Mouse (Mus musculus): ENCODE results near the gene Cxcl17. TPM values are rescaled to one million over a fixed set of nuclear protein-coding genes. Genes with fewer than 3 reads are reported as not detected.
A peak's percentile ranks its signal among the peaks of the same experiment; 100 is the strongest.

Gene Cxcl17
- total RNA-seq, 2 experiments from 2014 or later, result not detected

- no peak for DNase-seq (ENCODE audit: low spot score)
- intact Hi-C loops (cut with DNase I), result loop anchor here (2.0 to 5.0 kb wide), 3 partner anchors 19 to 137 kb away; partner anchors contain the start of genes Lipe and Megf8
Measured at GRCm38 (mm10) chr7:25379551-25380351, 32.9 kb downstream of the Cxcl17 start.

GRCm38 (mm10) chr7:25378181-25379100, 34.2 kb downstream of the Cxcl17 start:
- DNase-seq (ENCODE audit: low spot score), result no peak
- intact Hi-C loops (cut with DNase I), result loop anchor here (2.0 to 5.0 kb wide), 2 partner anchors 20 to 61 kb away; partner anchors contain the start of genes Lipe and Megf8

GRCm38 (mm10) chr7:25377100-25377700, 35.5 kb downstream of the Cxcl17 start:
- intact Hi-C loops (cut with DNase I), result loop anchor here (5.0 kb wide), 1 partner anchor 60 kb away; the partner anchor contains the start of gene Megf8
- DNase-seq (ENCODE audit: low spot score), result no peak

- intact Hi-C loops (cut with DNase I), result loop anchor here (5.0 kb wide), 1 partner anchor 59 kb away; the partner anchor contains the start of gene Megf8
- peak; percentile 80 for DNase-seq (ENCODE audit: low spot score)
Measured at GRCm38 (mm10) chr7:25376556-25376955, 36.1 kb downstream of the Cxcl17 start.

- intact Hi-C loops (cut with DNase I), result no loop called here
- DNase-seq (ENCODE audit: low spot score), result no peak
Measured at GRCm38 (mm10) chr7:25372441-25372840, 40.2 kb downstream of the Cxcl17 start.

- intact Hi-C loops (cut with DNase I), result no loop called here
- no peak for DNase-seq (ENCODE audit: low spot score)
Measured at GRCm38 (mm10) chr7:25369058-25369749, 43.5 kb downstream of the Cxcl17 start, which contains the start of gene Cnfn. Cnfn (minus strand) TSS chr7:25369724.

GRCm38 (mm10) chr7:25368333-25368732, 44.4 kb downstream of the Cxcl17 start:
- intact Hi-C loops (cut with DNase I), result no loop called here
- no peak for DNase-seq (ENCODE audit: low spot score)

GRCm38 (mm10) chr7:25367632-25368293, 44.9 kb downstream of the Cxcl17 start:
- intact Hi-C loops (cut with DNase I), result loop anchor here (2.0 kb wide), 1 partner anchor 41 kb away; no protein-coding TSS in a partner anchor
- DNase-seq (ENCODE audit: low spot score), result no peak

- intact Hi-C loops (cut with DNase I), result loop anchor here (2.0 kb wide), 1 partner anchor 43 kb away; no protein-coding TSS in a partner anchor
- no peak for DNase-seq (ENCODE audit: low spot score)
Measured at GRCm38 (mm10) chr7:25365937-25366625, 46.6 kb downstream of the Cxcl17 start.

GRCm38 (mm10) chr7:25363632-25364031, 49.1 kb downstream of the Cxcl17 start:
- DNase-seq (ENCODE audit: low spot score), result no peak
- intact Hi-C loops (cut with DNase I), result no loop called here

- intact Hi-C loops (cut with DNase I), result no loop called here
- no peak for DNase-seq (ENCODE audit: low spot score)
Measured at GRCm38 (mm10) chr7:25363151-25363550, 49.5 kb downstream of the Cxcl17 start.

GRCm38 (mm10) chr7:25358721-25359206, 53.9 kb downstream of the Cxcl17 start:
- intact Hi-C loops (cut with DNase I), result no loop called here
- DNase-seq (ENCODE audit: low spot score), result no peak

Other genes with a start within 250 kb of the Cxcl17 start
- gene Pou2f2, start 233.2 kb downstream of the Cxcl17 start, total RNA-seq (2021), result under 1 TPM; 0.60 to 0.61 TPM
- 10 to 100 TPM; 13.6 to 20.2 TPM for gene Dedd2, start 192.3 kb downstream of the Cxcl17 start, total RNA-seq (2021)
- 1 to 10 TPM; 8.0 to 9.1 TPM for gene Zfp526, start 191.5 kb downstream of the Cxcl17 start, total RNA-seq (2021)
- gene Gsk3a, start 175.0 kb downstream of the Cxcl17 start, total RNA-seq (2021), result 10 to 100 TPM; 62.6 to 64.6 TPM
- gene Erf, start 162.1 kb downstream of the Cxcl17 start, total RNA-seq (2021), result 10 to 100 TPM; 19.2 to 29.6 TPM
- gene Cic, start 145.2 kb downstream of the Cxcl17 start, total RNA-seq (2021), result 10 to 100 TPM; 61.9 to 65.9 TPM
- 1 to 10 TPM; 2.7 to 4.3 TPM for gene Pafah1b3, start 114.9 kb downstream of the Cxcl17 start, total RNA-seq (2021)
- not detected for gene Prr19, start 111.5 kb downstream of the Cxcl17 start, total RNA-seq (2021)
- gene Tmem145, start 106.8 kb downstream of the Cxcl17 start, total RNA-seq (2021), result not detected
- gene Megf8, start 95.7 kb downstream of the Cxcl17 start, total RNA-seq (2021), result 10 to 100 TPM; 25.1 to 26.6 TPM
- gene Cnfn, start 43.2 kb downstream of the Cxcl17 start, total RNA-seq (2021), result not detected
- gene Lipe, start 14.2 kb downstream of the Cxcl17 start, total RNA-seq (2021), result 10 to 100 TPM; 40.5 to 41.5 TPM
- 10 to 100 TPM; 12.4 to 14.7 TPM for gene Ceacam1, start 64.7 kb upstream of the Cxcl17 start, total RNA-seq (2021)
- gene Ceacam2, start 127.0 kb upstream of the Cxcl17 start, total RNA-seq (2021), result 1 to 10 TPM; 2.2 to 2.4 TPM
- under 1 TPM in 1 of 2 experiments, not detected in 1; 0.29 TPM for gene Erich4, start 203.0 kb upstream of the Cxcl17 start, total RNA-seq (2021)
- 10 to 100 TPM; 60.4 to 65.0 TPM for gene Dmac2, start 206.5 kb upstream of the Cxcl17 start, total RNA-seq (2021)
- 1 to 10 TPM; 2.3 to 4.2 TPM for gene B3gnt8, start 213.8 kb upstream of the Cxcl17 start, total RNA-seq (2021)
- gene Bckdha, start 246.1 kb upstream of the Cxcl17 start, total RNA-seq (2021), result 100 to 1,000 TPM; 184 to 199 TPM
- 10 to 100 TPM; 16.0 to 16.3 TPM for gene Exosc5, start 246.3 kb upstream of the Cxcl17 start, total RNA-seq (2021)